Mouse (Mus musculus) neutrophil, adult 83 days (primary cell): Measurements from ENCODE around the gene Bpifb9b. TPM values are rescaled to one million over a fixed set of nuclear protein-coding genes. Genes with fewer than 3 reads are reported as not detected.

ENCODE experiments used
- total RNA-seq, 2 experiments: library from RNA; stranded (reverse); gene quantifications; one replicate each; pipeline ENCODE4 v1.2.4; 2023

Gene Bpifb9b
- not detected for total RNA-seq

DNA sequence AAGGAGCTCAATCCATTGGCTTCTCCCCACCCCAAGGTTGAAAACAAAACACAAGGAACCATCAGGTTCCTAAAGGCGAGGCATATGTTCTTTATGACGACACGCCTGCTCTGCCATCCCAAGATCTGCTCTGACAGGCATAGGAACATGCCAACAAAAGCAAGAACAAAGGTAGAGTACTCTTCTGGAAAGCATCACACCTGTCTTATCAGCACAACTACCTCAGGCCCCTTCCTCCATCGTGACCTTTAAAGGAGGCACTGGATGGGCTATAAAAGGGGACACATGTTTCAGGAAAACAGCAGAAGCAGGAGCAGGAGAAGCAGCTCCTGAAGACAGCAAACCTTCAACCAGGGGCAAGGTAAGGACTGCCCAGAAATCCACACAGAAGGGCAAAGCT, at the start of gene Bpifb9b:
Bpifb9b (plus strand) TSS at position 301 of the 400 bp plus-strand sequence.

DNA sequence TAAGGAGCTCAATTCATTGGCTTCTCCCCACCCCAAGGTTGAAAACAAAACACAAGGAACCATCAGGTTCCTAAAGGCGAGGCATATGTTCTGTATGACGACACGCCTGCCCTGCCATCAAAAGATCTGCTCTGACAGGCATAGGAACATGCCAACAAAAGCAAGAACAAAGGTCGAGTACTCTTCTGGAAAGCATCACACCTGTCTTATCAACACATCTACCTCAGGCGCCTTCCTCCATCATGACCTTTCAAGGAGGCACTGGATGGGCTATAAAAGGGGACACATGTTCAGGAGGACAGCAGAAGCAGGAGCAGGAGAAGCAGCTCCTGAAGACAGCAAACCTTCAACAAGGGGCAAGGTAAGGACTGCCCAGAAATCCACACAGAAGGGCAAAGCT, 49.5 kb upstream of the Bpifb9b start, which contains the start of gene Bpifb9a:
Bpifb9a (plus strand) TSS at position 301 of the 400 bp plus-strand sequence.

Other genes starting within 250 kb of the Bpifb9b start
- not detected for gene Bpifa3, start 176.9 kb upstream of the Bpifb9b start, total RNA-seq
- gene Bpifa1, start 164.3 kb upstream of the Bpifb9b start, total RNA-seq = not detected
- not detected for gene Bpifa5, start 144.6 kb upstream of the Bpifb9b start, total RNA-seq
- not detected for gene Bpifb1, start 116.4 kb upstream of the Bpifb9b start, total RNA-seq
- gene Bpifb5, start 83.5 kb upstream of the Bpifb9b start, total RNA-seq = not detected
- not detected for gene Bpifb9a, start 49.4 kb upstream of the Bpifb9b start, total RNA-seq
- gene Cdk5rap1, start 65.8 kb downstream of the Bpifb9b start, total RNA-seq = 1 to 10 TPM; 7.5 to 7.9 TPM
- 1 to 10 TPM; 1.4 to 2.0 TPM for gene Snta1, start 100.9 kb downstream of the Bpifb9b start, total RNA-seq
- gene Cbfa2t2, start 129.3 kb downstream of the Bpifb9b start, total RNA-seq = 10 to 100 TPM; 18.3 to 18.5 TPM
- gene 1700003F12Rik, start 239.9 kb downstream of the Bpifb9b start, total RNA-seq = not detected
- gene Actl10, start 244.5 kb downstream of the Bpifb9b start, total RNA-seq = under 1 TPM in 1 of 2 experiments, not detected in 1; 0.35 TPM